Mouse (Mus musculus): ENCODE measurements around the gene Gsg1l2. TPM values are rescaled to one million over a fixed set of nuclear protein-coding genes. Genes with fewer than 3 reads are reported as not detected.

Gene Gsg1l2
- polyA plus RNA-seq, 1 experiment from 2014 or later = not detected

- Histone ChIP-seq H3K4me2 (no peak overlapping the region), H3K4me1 (peaks cover 2% of the 10 kb centered on the region; the same call in 1 of the 2 replicates), H3K4me3 (no peak overlapping the region), H3K27me3 (no peaks in the 10 kb centered on the region), H3K9ac (no peak overlapping the region), H3K27ac (no peak overlapping the region), H3K36me3 (no peaks in the 10 kb centered on the region), H3K9me3 (no peaks in the 10 kb centered on the region)
- no peak for ATAC-seq (ENCODE audit: borderline replicate concordance, extremely low read depth, low FRiP score, low TSS enrichment)
- 86% methylated on average over 6 of the region's 6 CpGs for WGBS
These were observed 47.2 kb downstream of the Gsg1l2 start for GRCm38 (mm10) chr11:67821560-67821959.

- Histone ChIP-seq H3K9me3 (no peaks in the 10 kb centered on the region), H3K27ac (peak overlapping the region; percentile 12), H3K27me3 (no peaks in the 10 kb centered on the region), H3K4me1 (peaks cover 12% of the 10 kb centered on the region), H3K9ac (no peak overlapping the region), H3K4me2 (peak overlapping the region; percentile 9), H3K4me3 (no peak overlapping the region), H3K36me3 (no peaks in the 10 kb centered on the region)
- peak; percentile 74; the same call in 1 of the 2 replicates for ATAC-seq (ENCODE audit: borderline replicate concordance, extremely low read depth, low FRiP score, low TSS enrichment)
- WGBS = 13% methylated on average over 12 of the region's 12 CpGs
These were observed 54.1 kb downstream of the Gsg1l2 start for GRCm38 (mm10) chr11:67828360-67829059.

GRCm38 (mm10) chr11:67829530-67829929 is 55.1 kb downstream of the Gsg1l2 start:
- Histone ChIP-seq H3K9me3 (no peaks in the 10 kb centered on the region), H3K4me2 (no peak overlapping the region), H3K27ac (no peak overlapping the region), H3K4me3 (no peak overlapping the region), H3K27me3 (no peaks in the 10 kb centered on the region), H3K4me1 (peaks cover 12% of the 10 kb centered on the region), H3K36me3 (no peaks in the 10 kb centered on the region), H3K9ac (no peak overlapping the region)
- ATAC-seq (ENCODE audit: borderline replicate concordance, extremely low read depth, low FRiP score, low TSS enrichment) = no peak
- 65% methylated on average over 6 of the region's 6 CpGs for WGBS

- peaks cover 22% of the 10 kb centered on the region for H3K4me1 ChIP-seq
- H3K4me2 ChIP-seq = no peak overlapping the region
- no peaks in the 10 kb centered on the region for H3K36me3 ChIP-seq
- no peak overlapping the region for H3K4me3 ChIP-seq
- 0 out of 2 replicates have a peak, but pooled peaks have one; percentile 56 for ATAC-seq (ENCODE audit: borderline replicate concordance, extremely low read depth, low FRiP score, low TSS enrichment)
- H3K9ac ChIP-seq = no peak overlapping the region
- no peaks in the 10 kb centered on the region for H3K27me3 ChIP-seq
- WGBS = 48% methylated on average over 5 of the region's 5 CpGs
- no peak overlapping the region for H3K27ac ChIP-seq
- no peaks in the 10 kb centered on the region for H3K9me3 ChIP-seq
These were observed 57.4 kb downstream of the Gsg1l2 start for GRCm38 (mm10) chr11:67831820-67832219.

GRCm38 (mm10) chr11:67835408-67836078 is 61.1 kb downstream of the Gsg1l2 start:
- H3K27me3 ChIP-seq = no peaks in the 10 kb centered on the region
- no peaks in the 10 kb centered on the region for H3K9me3 ChIP-seq
- H3K4me2 ChIP-seq = no peak overlapping the region
- no peak overlapping the region for H3K4me3 ChIP-seq
- H3K9ac ChIP-seq = no peak overlapping the region
- 52% methylated on average over 10 of the region's 10 CpGs for WGBS
- peaks cover 10% of the 10 kb centered on the region; the same call in 1 of the 2 replicates for H3K4me1 ChIP-seq
- H3K36me3 ChIP-seq = no peaks in the 10 kb centered on the region
- no peak overlapping the region; the same call in 1 of the 2 replicates for H3K27ac ChIP-seq
- peak; percentile 52; the same call in 1 of the 2 replicates for ATAC-seq (ENCODE audit: borderline replicate concordance, extremely low read depth, low FRiP score, low TSS enrichment)

Other genes starting within 250 kb of the Gsg1l2 start
- gene Rcvrn, start 79.3 kb upstream of the Gsg1l2 start, polyA plus RNA-seq (2015; fragmentation: Nextera tagmentation; extraction: Ambion mirVana) = not detected in 2 replicates
- gene Glp2r, start 3.5 kb upstream of the Gsg1l2 start, polyA plus RNA-seq (2015; fragmentation: Nextera tagmentation; extraction: Ambion mirVana) = 0.13 and 0.37 TPM in 2 replicates
- gene Dhrs7c, start 23.6 kb downstream of the Gsg1l2 start, polyA plus RNA-seq (2015; fragmentation: Nextera tagmentation; extraction: Ambion mirVana) = 0.64 and 0.67 TPM in 2 replicates
- gene Usp43, start 147.5 kb downstream of the Gsg1l2 start, polyA plus RNA-seq (2015; fragmentation: Nextera tagmentation; extraction: Ambion mirVana) = 3.2 and 3.7 TPM in 2 replicates
- gene Cfap52, start 191.0 kb downstream of the Gsg1l2 start, polyA plus RNA-seq (2015; fragmentation: Nextera tagmentation; extraction: Ambion mirVana) = 4.0 and 6.1 TPM in 2 replicates
- 52.1 and 54.7 TPM in 2 replicates for gene Stx8, start 191.6 kb downstream of the Gsg1l2 start, polyA plus RNA-seq (2015; fragmentation: Nextera tagmentation; extraction: Ambion mirVana)

All from lung, embryonic 15.5 days (tissue).